8 mouse cellular contexts compared by ENCODE assay signal in genomic region chr16:32246952-32247370, GRCm38 (mm10). TPM values are rescaled to one million over a fixed set of nuclear protein-coding genes. Genes with fewer than 3 reads are reported as not detected.
DNase-seq lines count a peak whose midpoint lies in the region; ATAC-seq lines count a peak whose summit lies in the region.

Gene Fbxo45 (minus strand): TSS chr16:32247158.
Gene Wdr53 (plus strand): TSS chr16:32247227.

- WGBS in hindbrain, embryonic 14.5 days, result 1% methylated on average over 46 of the region's 48 CpGs

- H3K4me2 ChIP-seq in hindbrain, embryonic 14.5 days (replicated peaks), result peak within 1 kb of the TSS; percentile 87

- peak; percentile 100 for ATAC-seq in hindbrain, embryonic 14.5 days (ENCODE audit: low FRiP score)

- no peaks in the 10 kb centered on the region for H3K36me3 ChIP-seq in hindbrain, embryonic 14.5 days (replicated peaks; ENCODE audit: control insufficient read depth, insufficient read depth)

- peak within 1 kb of the TSS; percentile 93 for H3K9ac ChIP-seq in hindbrain, embryonic 14.5 days

- DNase-seq in R1 (ENCODE audit: low read depth, low spot score), result peak; percentile 97
- DNase-seq in cerebellum, postnatal 25 days, result peak; percentile 98 to 99
- peak; percentile 97 for DNase-seq in frontal cortex, postnatal 25 days (ENCODE audit: low spot score in 2 of 2)
- peak; percentile 94 for DNase-seq in hindbrain, embryonic 14.5 days (ENCODE audit: low spot score)
- peak; percentile 97 to 98 for DNase-seq in layer of hippocampus, postnatal 36 days
- DNase-seq in lung, postnatal 36 days, result peak; percentile 98
- DNase-seq in retina, postnatal 1 day, result peak; percentile 98
- DNase-seq in urinary bladder, adult 18-20 months (ENCODE audit: low spot score in 2 of 2), result peak; percentile 91 to 97

- H3K27ac ChIP-seq in hindbrain, embryonic 14.5 days, result peak within 1 kb of the TSS; percentile 91

- no peaks in the 10 kb centered on the region for H3K9me3 ChIP-seq in hindbrain, embryonic 14.5 days (ENCODE audit: control insufficient read depth, low read length)

- H3K4me3 ChIP-seq in hindbrain, embryonic 14.5 days (replicated peaks; ENCODE audit: low read length), result peak within 1 kb of the TSS; percentile 91

- peaks cover 33% of the 10 kb centered on the region for H3K4me1 ChIP-seq in hindbrain, embryonic 14.5 days (replicated peaks; ENCODE audit: control insufficient read depth, insufficient read depth, low read length)

- H3K27me3 ChIP-seq in hindbrain, embryonic 14.5 days (ENCODE audit: control insufficient read depth, insufficient read depth, low read length), result no peaks in the 10 kb centered on the region

RNA-seq across cellular contexts. Expression of gene Fbxo45, which starts in this region (rescaled TPM):
- polyA plus RNA-seq in hindbrain, embryonic 14.5 days (2014; fragmentation: Nextera tagmentation; extraction: Ambion mirVana), result 19.0 and 20.3 TPM in 2 replicates
- total RNA-seq in layer of hippocampus, postnatal 36 days (2021), result 10 to 100 TPM; 48.4 to 50.1 TPM

RNA-seq across cellular contexts. Expression of gene Wdr53, which starts in this region (rescaled TPM):
- 11.0 and 15.6 TPM in 2 replicates for polyA plus RNA-seq in hindbrain, embryonic 14.5 days (2014; fragmentation: Nextera tagmentation; extraction: Ambion mirVana)
- total RNA-seq in layer of hippocampus, postnatal 36 days (2021), result 10 to 100 TPM; 13.0 to 13.1 TPM

Comparison
In these comparisons a context has a peak if more than half of its experiments do, and no peak if none do; other contexts are left out.
1. Peak in every context shown above with its lines: DNase-seq, ATAC-seq, H3K4me3 ChIP-seq and H3K27ac ChIP-seq.